Mouse (Mus musculus): ENCODE measurements around the gene Yif1a.

DNA sequence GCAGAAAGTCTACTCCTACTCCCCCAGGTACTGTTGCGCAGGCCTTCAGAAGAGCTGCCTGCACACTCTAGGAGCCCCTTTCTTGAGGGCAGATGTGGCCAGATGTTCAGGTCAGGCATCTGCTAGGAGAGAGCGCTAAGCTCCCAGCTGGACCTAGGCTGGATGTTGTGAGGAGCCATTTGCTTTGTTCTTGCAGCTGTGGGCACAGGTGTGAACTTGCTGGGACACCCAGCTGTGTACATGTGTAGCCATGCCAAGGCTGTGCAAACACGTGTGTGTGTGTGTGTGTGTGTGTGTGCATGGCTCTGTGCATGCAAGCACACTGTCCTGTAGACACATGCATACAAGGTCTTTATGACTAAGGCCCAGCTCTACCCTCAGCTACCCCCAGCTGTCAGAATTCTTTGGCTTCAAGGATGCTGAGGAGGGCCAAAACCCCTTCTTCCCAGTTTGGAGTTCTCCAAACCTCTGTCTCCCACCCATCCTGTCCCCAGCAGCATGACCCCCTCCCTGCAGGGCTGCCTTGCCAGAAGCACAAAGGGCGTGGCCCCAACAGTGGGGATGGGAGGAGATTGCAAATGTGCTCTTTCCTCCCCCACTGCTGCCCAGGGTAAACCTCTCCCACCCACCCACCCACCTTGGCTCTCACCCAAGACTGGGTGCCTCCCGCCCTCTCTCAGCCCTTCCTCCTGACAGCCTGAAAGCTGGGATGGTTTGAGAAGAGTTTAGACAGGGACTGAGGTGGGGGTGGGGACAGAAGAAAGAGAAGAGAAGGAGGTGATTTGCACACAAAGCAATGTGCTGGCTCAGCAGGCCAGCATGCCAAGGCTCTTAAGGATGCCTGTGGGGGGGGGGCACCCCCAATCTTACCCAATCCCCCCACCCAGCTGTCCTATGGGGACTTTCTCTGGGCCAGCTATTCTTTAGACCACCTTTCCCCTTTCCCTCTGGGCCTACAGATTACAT lies 27.7 kb upstream of the Yif1a start:
- no peak for TF ChIP-seq CTCF (IDR thresholded peaks at IDR 0.05; ENCODE audit: low read depth)
- TF ChIP-seq EP300 (IDR thresholded peaks at IDR 0.05; ENCODE audit: low read depth) = no peak
